Mouse (Mus musculus): ENCODE measurements around the gene Nhlrc2.
A peak's percentile ranks its signal among the peaks of the same experiment; 100 is the strongest.
"Not testable (repeated sequence)": the region's sequence is repeated elsewhere in the genome, so short reads cannot be mapped to it uniquely, and the experiment has no call there.

The Nhlrc2 gene

GRCm38 (mm10) chr19:56548230-56549032 is at the start of gene Nhlrc2:
Nhlrc2 (plus strand) TSS chr19:56548261.
- peak; percentile 89 to 90 for DNase-seq

GRCm38 (mm10) chr19:56503069-56503468 is 45.0 kb upstream of the Nhlrc2 start:
- not testable (repeated sequence) for DNase-seq

DNA sequence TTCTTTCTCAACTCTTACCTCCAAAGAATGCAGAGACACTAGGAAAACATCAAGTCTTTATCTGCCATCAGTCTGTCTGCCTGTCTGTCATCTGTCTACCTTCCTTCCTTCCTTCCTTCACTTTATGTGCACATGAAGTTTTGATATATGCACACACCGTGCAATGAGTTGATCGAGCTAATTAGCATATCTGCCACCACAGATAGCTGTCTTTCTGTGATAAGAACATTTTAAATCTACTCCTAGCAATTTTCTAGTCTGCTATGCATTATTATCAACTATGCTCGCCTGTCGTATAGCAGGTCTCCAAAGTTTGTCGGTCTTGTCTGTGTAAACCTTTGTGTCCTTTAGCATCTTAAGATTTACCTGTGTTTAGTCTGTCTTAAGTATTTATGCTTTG is 44.5 kb upstream of the Nhlrc2 start:
- not testable (repeated sequence) for DNase-seq

GRCm38 (mm10) chr19:56511207-56511606 is 36.9 kb upstream of the Nhlrc2 start:
- DNase-seq = not testable (repeated sequence)

GRCm38 (mm10) chr19:56513527-56513926 is 34.5 kb upstream of the Nhlrc2 start:
- not testable (repeated sequence) for DNase-seq

GRCm38 (mm10) chr19:56519408-56519807 is 28.7 kb upstream of the Nhlrc2 start:
- DNase-seq = not testable (repeated sequence)

- not testable (repeated sequence) for DNase-seq
Measured at GRCm38 (mm10) chr19:56530529-56530928, 17.5 kb upstream of the Nhlrc2 start.

- no peak for DNase-seq
Measured at GRCm38 (mm10) chr19:56531251-56531650, 16.8 kb upstream of the Nhlrc2 start.

- no peak for DNase-seq
Measured at GRCm38 (mm10) chr19:56533291-56534071, 14.6 kb upstream of the Nhlrc2 start.

- DNase-seq = no peak
Measured at GRCm38 (mm10) chr19:56534337-56534736, 13.7 kb upstream of the Nhlrc2 start.

- no peak for DNase-seq
Measured at GRCm38 (mm10) chr19:56535064-56535463, 13.0 kb upstream of the Nhlrc2 start.

DNA sequence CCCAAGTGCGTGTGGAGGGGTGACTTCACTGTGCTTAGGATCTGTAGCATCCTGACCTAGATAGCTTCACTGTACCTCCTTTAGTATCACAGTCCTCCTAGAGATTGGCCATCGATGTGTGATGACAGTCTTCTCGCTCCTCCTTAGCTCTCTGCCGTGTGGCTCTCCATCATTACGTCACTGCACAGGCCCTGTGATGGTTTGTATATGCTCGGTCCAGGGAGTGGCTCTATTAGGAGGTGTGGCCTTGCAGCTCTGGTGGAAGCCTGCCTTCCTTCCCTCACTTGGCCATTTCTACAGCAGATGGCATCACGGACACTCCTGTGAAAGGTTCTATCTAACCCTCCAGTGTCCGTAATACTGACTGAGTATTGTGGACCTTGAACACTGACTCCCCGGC is 12.3 kb upstream of the Nhlrc2 start:
- no peak for DNase-seq

- no peak for DNase-seq
Measured at GRCm38 (mm10) chr19:56543320-56543719, 4.7 kb upstream of the Nhlrc2 start.

DNA sequence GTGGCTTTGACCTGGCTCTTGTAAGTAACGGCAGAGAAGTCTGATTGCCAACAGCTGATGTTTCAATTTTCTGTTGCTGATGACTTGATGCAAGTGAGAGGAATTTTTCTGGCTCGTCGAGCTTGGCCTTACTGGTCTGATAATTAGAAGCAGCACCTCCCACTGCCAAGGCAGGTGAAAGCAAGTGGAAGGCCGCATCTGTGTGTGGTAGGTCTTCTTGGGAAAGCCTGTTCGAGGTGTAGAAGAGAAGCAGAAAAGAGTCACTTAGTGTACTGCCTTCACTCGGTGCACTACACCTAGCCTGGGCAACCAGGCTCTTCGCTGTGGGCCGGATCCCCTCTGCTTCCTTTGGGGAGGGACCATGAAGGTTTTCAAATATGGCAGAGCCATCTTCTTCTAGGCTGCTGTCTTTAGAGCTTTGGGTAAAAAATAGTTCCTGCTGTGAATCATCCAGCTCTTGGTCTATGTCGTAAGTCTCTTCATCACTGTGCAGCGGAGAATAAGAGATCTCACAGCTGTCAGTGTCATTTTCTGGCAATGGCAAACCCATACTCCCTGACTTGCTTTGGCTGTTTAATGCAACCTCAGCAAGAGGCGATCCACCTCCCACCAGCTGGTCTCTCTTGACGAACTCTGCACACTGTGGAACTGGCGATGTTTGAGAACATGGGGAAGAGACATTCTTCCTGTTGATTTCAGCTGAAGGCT is 3.2 kb upstream of the Nhlrc2 start:
- DNase-seq = no peak

DNA sequence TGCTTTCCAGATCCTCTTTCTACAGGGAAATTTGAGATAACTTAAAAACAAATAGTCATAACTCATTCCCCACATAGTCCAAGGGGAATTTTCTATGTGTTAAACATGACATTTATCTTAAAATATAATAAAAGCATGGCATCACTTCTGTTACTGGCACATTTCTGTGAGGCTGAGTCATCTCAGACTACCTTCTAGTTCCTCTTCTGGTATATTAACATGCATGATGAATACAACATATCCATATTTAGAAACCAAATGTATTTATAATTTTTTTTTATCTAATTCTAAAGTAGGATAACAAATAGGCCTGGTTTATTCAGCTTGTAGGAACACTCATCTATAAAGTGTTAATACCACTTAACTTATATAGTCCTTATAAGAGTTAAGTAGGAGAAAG is 2.0 kb upstream of the Nhlrc2 start:
- DNase-seq = no peak

- peak; percentile 83 to 85 for DNase-seq
Measured at GRCm38 (mm10) chr19:56547456-56548229, 418 bp upstream of the Nhlrc2 start, which contains the start of gene Dclre1a. Dclre1a (minus strand) TSS chr19:56548222.

GRCm38 (mm10) chr19:56549033-56549680 is 1.1 kb downstream of the Nhlrc2 start:
- DNase-seq = no peak

- DNase-seq = no peak
Measured at GRCm38 (mm10) chr19:56553177-56553576, 5.1 kb downstream of the Nhlrc2 start.

DNA sequence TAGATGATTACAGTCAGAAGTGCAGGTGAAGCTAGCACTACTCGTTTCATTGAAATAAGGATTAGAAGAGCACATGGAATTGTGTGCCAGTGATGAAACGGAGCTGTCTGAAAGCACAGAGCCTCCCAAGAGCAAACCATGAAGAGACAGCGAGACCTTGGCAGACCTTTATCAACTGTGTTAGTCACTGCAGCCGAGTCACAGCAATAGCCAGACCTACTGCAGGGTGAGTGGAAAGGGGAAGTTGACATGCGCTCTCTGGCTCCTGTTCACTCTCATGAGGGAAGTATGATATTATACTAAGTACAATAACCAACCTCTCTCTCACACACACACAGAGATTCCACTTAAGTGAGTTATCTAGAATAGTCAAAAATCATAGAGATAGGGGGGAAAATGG is 7.9 kb downstream of the Nhlrc2 start:
- no peak for DNase-seq

DNA sequence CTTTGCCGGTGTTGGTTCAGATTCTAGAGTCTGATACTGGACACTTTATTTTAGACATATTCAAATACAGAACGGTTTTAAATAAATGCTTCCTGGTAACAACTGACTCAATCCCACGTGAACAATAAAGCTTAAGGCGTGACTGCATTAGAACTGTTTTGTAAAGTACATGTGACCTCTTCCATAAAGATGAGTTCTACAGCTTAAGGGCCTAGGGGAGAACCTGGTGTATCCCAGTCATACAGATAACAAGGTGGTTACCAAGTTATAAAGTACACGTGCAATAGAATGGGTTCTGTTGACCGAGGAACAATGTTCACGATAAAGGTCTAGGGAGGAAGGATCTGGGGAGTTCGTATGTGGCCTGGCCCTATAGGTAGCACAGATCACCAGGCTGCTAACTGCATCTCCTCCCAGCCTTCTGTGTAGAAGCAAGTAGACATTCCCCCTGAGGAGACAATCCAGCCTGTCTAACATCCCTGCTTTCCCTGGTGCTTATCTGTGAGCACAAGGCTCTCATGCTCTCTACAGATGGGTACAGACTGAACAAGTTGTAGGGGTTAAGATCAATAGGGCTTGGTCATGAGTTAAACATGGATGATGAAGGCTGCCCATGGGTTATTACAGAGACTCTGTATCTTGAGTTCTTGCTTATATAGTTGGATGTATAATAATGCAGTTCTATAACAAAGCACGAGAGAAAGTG is 14.5 kb downstream of the Nhlrc2 start:
- no peak for DNase-seq

DNA sequence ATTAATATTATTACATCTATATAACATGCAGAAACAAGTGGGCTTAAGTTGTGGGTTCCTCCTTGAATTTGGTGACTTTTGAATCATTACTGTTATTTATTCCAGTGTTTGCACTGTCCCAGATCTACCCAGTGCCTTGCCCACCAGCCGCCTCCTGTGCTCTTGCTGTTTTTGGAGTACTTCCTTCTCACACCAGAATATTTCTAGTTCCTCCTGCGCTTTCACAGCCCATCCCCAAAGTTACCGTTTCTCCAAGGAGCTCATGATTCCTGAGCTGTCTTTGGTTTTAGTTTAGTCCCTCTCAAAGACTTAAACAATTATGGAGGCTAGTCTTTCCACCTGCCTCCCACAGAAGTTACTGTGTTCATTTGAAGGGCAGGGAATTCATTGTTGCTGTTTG is 15.4 kb downstream of the Nhlrc2 start:
- no peak for DNase-seq
